Mouse (Mus musculus): Measurements from ENCODE around the gene Tppp2. TPM values are rescaled to one million over a fixed set of nuclear protein-coding genes. Genes with fewer than 3 reads are reported as not detected.

Tppp2 gene
- polyA plus RNA-seq, 1 experiment from 2014 or later: not detected

Other genes starting within 250 kb of the Tppp2 start
- not detected in 2 replicates for gene Gm17079, start 223.0 kb upstream of the Tppp2 start, polyA plus RNA-seq (2015; fragmentation: Nextera tagmentation; extraction: Ambion mirVana)
- gene Gm5800, start 201.2 kb upstream of the Tppp2 start, polyA plus RNA-seq (2015; fragmentation: Nextera tagmentation; extraction: Ambion mirVana): not detected in 2 replicates
- gene Ang4, start 144.8 kb upstream of the Tppp2 start, polyA plus RNA-seq (2015; fragmentation: Nextera tagmentation; extraction: Ambion mirVana): not detected in 2 replicates
- not detected in 2 replicates for gene AY358078, start 118.4 kb upstream of the Tppp2 start, polyA plus RNA-seq (2015; fragmentation: Nextera tagmentation; extraction: Ambion mirVana)
- gene Ear6, start 64.7 kb upstream of the Tppp2 start, polyA plus RNA-seq (2015; fragmentation: Nextera tagmentation; extraction: Ambion mirVana): not detected in 2 replicates
- 54.7 and 60.3 TPM in 2 replicates for gene Mettl17, start 33.6 kb upstream of the Tppp2 start, polyA plus RNA-seq (2015; fragmentation: Nextera tagmentation; extraction: Ambion mirVana)
- 0.48 and 0.53 TPM in 2 replicates for gene Slc39a2, start 25.5 kb upstream of the Tppp2 start, polyA plus RNA-seq (2015; fragmentation: Nextera tagmentation; extraction: Ambion mirVana)
- gene Ndrg2, start 4.3 kb upstream of the Tppp2 start, polyA plus RNA-seq (2015; fragmentation: Nextera tagmentation; extraction: Ambion mirVana): 39.0 and 46.3 TPM in 2 replicates
- not detected in 2 replicates for gene Rnase13, start 4.3 kb downstream of the Tppp2 start, polyA plus RNA-seq (2015; fragmentation: Nextera tagmentation; extraction: Ambion mirVana)
- 86.1 and 105 TPM in 2 replicates for gene Arhgef40, start 66.3 kb downstream of the Tppp2 start, polyA plus RNA-seq (2015; fragmentation: Nextera tagmentation; extraction: Ambion mirVana)
- gene Tmem253, start 97.2 kb downstream of the Tppp2 start, polyA plus RNA-seq (2015; fragmentation: Nextera tagmentation; extraction: Ambion mirVana): 0.93 and 1.1 TPM in 2 replicates
- 38.5 and 43.8 TPM in 2 replicates for gene Zfp219, start 102.3 kb downstream of the Tppp2 start, polyA plus RNA-seq (2015; fragmentation: Nextera tagmentation; extraction: Ambion mirVana)
- gene Olfr221, start 124.0 kb downstream of the Tppp2 start, polyA plus RNA-seq (2015; fragmentation: Nextera tagmentation; extraction: Ambion mirVana): not detected in 2 replicates
- 682 and 728 TPM in 2 replicates for gene Hnrnpc, start 185.6 kb downstream of the Tppp2 start, polyA plus RNA-seq (2015; fragmentation: Nextera tagmentation; extraction: Ambion mirVana)
- 79.3 and 81.1 TPM in 2 replicates for gene Rpgrip1, start 192.3 kb downstream of the Tppp2 start, polyA plus RNA-seq (2015; fragmentation: Nextera tagmentation; extraction: Ambion mirVana)